Mouse (Mus musculus): ENCODE data around the gene Pgs1. TPM values are rescaled to one million over a fixed set of nuclear protein-coding genes. Genes with fewer than 3 reads are reported as not detected.

The Pgs1 gene
- total and polyA plus RNA-seq, 2 experiments from 2014 or later, result 20.3 to 33.0 TPM

GRCm38 (mm10) chr11:117959741-117960381 is 26.2 kb upstream of the Pgs1 start:
- Histone ChIP-seq H3K27ac (ENCODE audit: low read depth) (peak overlapping the region; percentile 28; the same call in 1 of the 2 replicates), H3K4me1 (ENCODE audit: control insufficient read depth, insufficient read depth) (peaks cover 52% of the 10 kb centered on the region), H3K9me3 (replicated peaks; ENCODE audit: control insufficient read depth, low read length) (no peaks in the 10 kb centered on the region), H3K4me2 (ENCODE audit: low read depth, low read length) (no peak overlapping the region; the same call in 1 of the 2 replicates), H3K9ac (replicated peaks; ENCODE audit: low read depth, low read length) (no peak overlapping the region; the same call in 1 of the 2 replicates), H3K36me3 (replicated peaks; ENCODE audit: control insufficient read depth, insufficient read depth, low read length) (no peaks in the 10 kb centered on the region), H3K4me3 (ENCODE audit: low read depth, low read length) (no peak overlapping the region), H3K27me3 (ENCODE audit: control insufficient read depth, insufficient read depth, low read length) (no peaks in the 10 kb centered on the region)
- DNase-seq (ENCODE audit: low spot score) (no peak), ATAC-seq (ENCODE audit: insufficient read depth, low read depth) (no peak)
- 35% methylated on average over 17 of the region's 17 CpGs for WGBS
- TF ChIP-seq CTCF (IDR thresholded peaks at IDR 0.05; ENCODE audit: low read depth) (no peak), EP300 (IDR thresholded peaks at IDR 0.05; ENCODE audit: low read depth) (no peak)

DNA sequence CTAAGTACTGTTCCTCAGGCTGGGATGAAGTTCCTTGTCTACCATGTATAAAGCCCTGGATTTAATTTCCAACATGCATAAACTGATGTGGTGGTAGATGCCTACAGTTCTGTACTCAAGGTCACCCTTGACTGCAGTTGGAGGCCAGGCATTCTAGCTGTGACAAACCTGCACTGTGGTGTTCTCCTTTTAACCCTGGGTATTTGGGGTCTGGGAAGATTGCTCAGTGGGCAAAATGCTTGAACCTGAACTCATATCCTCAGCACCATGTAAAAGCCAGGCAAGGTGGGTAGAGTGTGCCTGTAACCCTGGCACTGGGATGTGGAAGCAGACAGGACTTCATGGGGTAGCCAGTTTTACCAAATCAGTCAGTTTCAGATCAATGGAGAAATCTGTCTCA is 25.5 kb upstream of the Pgs1 start:
- Histone ChIP-seq H3K27ac (ENCODE audit: low read depth) (0 out of 2 replicates have a peak overlapping the region, but pooled peaks have one; percentile 13), H3K4me3 (ENCODE audit: low read depth, low read length) (no peak overlapping the region), H3K4me2 (ENCODE audit: low read depth, low read length) (no peak overlapping the region), H3K4me1 (ENCODE audit: control insufficient read depth, insufficient read depth) (peaks cover 60% of the 10 kb centered on the region), H3K9me3 (replicated peaks; ENCODE audit: control insufficient read depth, low read length) (no peaks in the 10 kb centered on the region), H3K9ac (replicated peaks; ENCODE audit: low read depth, low read length) (no peak overlapping the region), H3K27me3 (ENCODE audit: control insufficient read depth, insufficient read depth, low read length) (no peaks in the 10 kb centered on the region), H3K36me3 (replicated peaks; ENCODE audit: control insufficient read depth, insufficient read depth, low read length) (no peaks in the 10 kb centered on the region)
- ATAC-seq (ENCODE audit: insufficient read depth, low read depth), result no peak
- no peak for TF ChIP-seq EP300 (IDR thresholded peaks at IDR 0.05; ENCODE audit: low read depth)
- TF ChIP-seq CTCF (IDR thresholded peaks at IDR 0.05; ENCODE audit: low read depth), result no peak
- no peak for DNase-seq (ENCODE audit: low spot score)

GRCm38 (mm10) chr11:117962228-117963067 is 23.6 kb upstream of the Pgs1 start:
- Histone ChIP-seq H3K4me1 (ENCODE audit: control insufficient read depth, insufficient read depth) (peaks cover 65% of the 10 kb centered on the region), H3K4me2 (ENCODE audit: low read depth, low read length) (peak overlapping the region; percentile 64), H3K27ac (ENCODE audit: low read depth) (peak overlapping the region; percentile 83), H3K9me3 (replicated peaks; ENCODE audit: control insufficient read depth, low read length) (no peaks in the 10 kb centered on the region), H3K9ac (replicated peaks; ENCODE audit: low read depth, low read length) (no peak overlapping the region), H3K27me3 (ENCODE audit: control insufficient read depth, insufficient read depth, low read length) (peaks cover 11% of the 10 kb centered on the region), H3K4me3 (ENCODE audit: low read depth, low read length) (no peak overlapping the region), H3K36me3 (replicated peaks; ENCODE audit: control insufficient read depth, insufficient read depth, low read length) (0 out of 2 replicates have a peak, but pooled peaks cover 6% of the 10 kb centered on the region)
- no peak for DNase-seq (ENCODE audit: low spot score)
- peak; percentile 36 for ATAC-seq (ENCODE audit: insufficient read depth, low read depth)
- TF ChIP-seq EP300 (IDR thresholded peaks at IDR 0.05; ENCODE audit: low read depth) (no peak), CTCF (IDR thresholded peaks at IDR 0.05; ENCODE audit: low read depth) (no peak)
- WGBS, result 38% methylated on average over 10 of the region's 10 CpGs

GRCm38 (mm10) chr11:117963091-117963793 is 22.9 kb upstream of the Pgs1 start:
- H3K9ac ChIP-seq (replicated peaks; ENCODE audit: low read depth, low read length), result no peak overlapping the region; the same call in 1 of the 2 replicates
- WGBS, result under 1% methylated on average over 28 of the region's 40 CpGs

GRCm38 (mm10) chr11:117963872-117964271 is 22.2 kb upstream of the Pgs1 start:
- DNase-seq (ENCODE audit: low spot score) (no peak), ATAC-seq (ENCODE audit: insufficient read depth, low read depth) (peak; percentile 1; the same call in 1 of the 2 replicates)
- peaks cover 66% of the 10 kb centered on the region for H3K4me1 ChIP-seq (ENCODE audit: control insufficient read depth, insufficient read depth)
- H3K27ac ChIP-seq (ENCODE audit: low read depth), result peak overlapping the region; percentile 83
- no peak for TF ChIP-seq CTCF (IDR thresholded peaks at IDR 0.05; ENCODE audit: low read depth)
- TF ChIP-seq EP300 (IDR thresholded peaks at IDR 0.05; ENCODE audit: low read depth), result no peak
- H3K27me3 ChIP-seq (ENCODE audit: control insufficient read depth, insufficient read depth, low read length), result peaks cover 17% of the 10 kb centered on the region
- H3K4me3 ChIP-seq (ENCODE audit: low read depth, low read length), result peak overlapping the region; percentile 32
- peak overlapping the region; percentile 64 for H3K4me2 ChIP-seq (ENCODE audit: low read depth, low read length)
- no peak overlapping the region; the same call in 1 of the 2 replicates for H3K9ac ChIP-seq (replicated peaks; ENCODE audit: low read depth, low read length)
- WGBS, result 2% methylated on average over 9 of the region's 9 CpGs
- H3K36me3 ChIP-seq (replicated peaks; ENCODE audit: control insufficient read depth, insufficient read depth, low read length), result 0 out of 2 replicates have a peak, but pooled peaks cover 6% of the 10 kb centered on the region
- H3K9me3 ChIP-seq (replicated peaks; ENCODE audit: control insufficient read depth, low read length), result no peaks in the 10 kb centered on the region

More at GRCm38 (mm10) chr11:117963091-117963793, 22.9 kb upstream of the Pgs1 start:
- H3K4me3 ChIP-seq (ENCODE audit: low read depth, low read length), result peak overlapping the region; percentile 32
- H3K36me3 ChIP-seq (replicated peaks; ENCODE audit: control insufficient read depth, insufficient read depth, low read length), result 0 out of 2 replicates have a peak, but pooled peaks cover 6% of the 10 kb centered on the region
- ATAC-seq (ENCODE audit: insufficient read depth, low read depth), result peak; percentile 92
- TF ChIP-seq EP300 (IDR thresholded peaks at IDR 0.05; ENCODE audit: low read depth), result peak; percentile 68
- peak; percentile 22 for TF ChIP-seq CTCF (IDR thresholded peaks at IDR 0.05; ENCODE audit: low read depth)
- peaks cover 17% of the 10 kb centered on the region for H3K27me3 ChIP-seq (ENCODE audit: control insufficient read depth, insufficient read depth, low read length)
- peak; percentile 99 for DNase-seq (ENCODE audit: low spot score)
- H3K4me1 ChIP-seq (ENCODE audit: control insufficient read depth, insufficient read depth), result peaks cover 67% of the 10 kb centered on the region
- peak overlapping the region; percentile 64 for H3K4me2 ChIP-seq (ENCODE audit: low read depth, low read length)
- no peaks in the 10 kb centered on the region for H3K9me3 ChIP-seq (replicated peaks; ENCODE audit: control insufficient read depth, low read length)
- peak overlapping the region; percentile 83 for H3K27ac ChIP-seq (ENCODE audit: low read depth)
